Mouse (Mus musculus): ENCODE results near the gene Metap2.

DNA sequence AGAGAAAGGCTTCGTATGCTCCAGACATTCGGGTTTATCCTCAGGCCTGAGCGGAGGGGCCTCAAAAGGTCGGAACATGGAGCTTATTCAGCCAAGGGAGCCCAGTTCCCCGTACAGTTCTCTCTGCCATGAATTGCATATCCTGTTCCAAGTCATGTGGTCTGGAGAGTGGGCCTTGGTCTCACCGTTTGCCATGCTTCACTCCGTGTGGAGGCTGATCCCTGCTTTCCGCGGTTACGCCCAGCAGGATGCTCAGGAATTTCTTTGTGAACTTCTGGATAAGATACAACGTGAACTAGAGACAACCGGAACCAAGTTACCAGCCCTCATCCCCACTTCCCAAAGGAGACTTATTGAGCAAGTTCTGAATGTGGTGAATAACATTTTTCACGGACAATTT, 50.2 kb downstream of the Metap2 start:
- TF ChIP-seq POLR2A (IDR thresholded peaks at IDR 0.05; ENCODE audit: extremely low read depth, insufficient read depth, low read length) = no peak
- TF ChIP-seq CTCF (IDR thresholded peaks at IDR 0.05; ENCODE audit: extremely low read depth, insufficient read depth, low read length) = no peak
